Mouse (Mus musculus) kidney, postnatal 0 days (tissue): ENCODE results near the gene Kctd19. TPM values are rescaled to one million over a fixed set of nuclear protein-coding genes. Genes with fewer than 3 reads are reported as not detected.
A peak's percentile ranks its signal among the peaks of the same experiment; 100 is the strongest.

ENCODE experiments used
- ATAC-seq: fragments of 200-750 bp; cut with Nextera tagmentation; replicated peaks from 2 replicates; pipeline ENCODE4 v1.8.0; 2017; ENCODE audit warnings: low read depth, moderate number of reproducible peaks, moderate TSS enrichment, moderate library complexity; ENCODE audit not compliant: low FRiP score
- DNase-seq: peaks from one replicate; pipeline ENCODE4 v3.0.0-alpha.2; 2016; ENCODE audit warnings: low spot score
- H3K27ac ChIP-seq: fragments of 300-500 bp; sonication (generic); 2 replicates; pipeline ENCODE4 v1.5.1; 2014; ENCODE audit warnings: mild to moderate bottlenecking
- H3K27me3 ChIP-seq: fragments of 300-500 bp; sonication (generic); 2 replicates; pipeline ENCODE4 v1.6.1; 2014; ENCODE audit warnings: low read length, mixed read lengths; ENCODE audit not compliant: insufficient read depth
- H3K36me3 ChIP-seq: fragments of 300-500 bp; sonication (generic); 2 replicates; pipeline ENCODE4 v1.6.1; 2014; ENCODE audit warnings: low read length, mixed read lengths; ENCODE audit not compliant: insufficient read depth
- H3K4me1 ChIP-seq: fragments of 300-500 bp; sonication (generic); replicated peaks from 2 replicates; pipeline ENCODE4 v1.6.1; 2014; ENCODE audit warnings: antibody characterized with exemption, low read length, mixed read lengths; ENCODE audit not compliant: insufficient read depth
- H3K4me2 ChIP-seq: fragments of 300-500 bp; sonication (generic); 2 replicates; pipeline ENCODE4 v1.6.1; 2014; ENCODE audit warnings: mild to moderate bottlenecking, low read length, moderate library complexity, mixed read lengths
- H3K4me3 ChIP-seq: fragments of 300-500 bp; sonication (generic); replicated peaks from 2 replicates; pipeline ENCODE4 v1.5.1; 2014; ENCODE audit warnings: low read depth, low read length
- H3K9ac ChIP-seq: fragments of 300-500 bp; sonication (generic); 2 replicates; pipeline ENCODE4 v1.6.1; 2014; ENCODE audit warnings: low read depth, low read length
- H3K9me3 ChIP-seq: fragments of 300-500 bp; sonication (generic); replicated peaks from 2 replicates; pipeline ENCODE4 v1.6.1; 2016; ENCODE audit warnings: low read length, inconsistent platforms, mixed read lengths
- CTCF ChIP-seq: IDR thresholded peaks from 2 replicates; pipeline ENCODE4 v1.5.1; 2016; ENCODE audit warnings: antibody characterized with exemption, low read depth, mild to moderate bottlenecking, moderate library complexity
- WGBS: fragments of 180-500 bp; shearing (Covaris S2); extraction: QIAGEN DNeasy Blood & Tissue Kit; methylation state at CpG from one replicate; pipeline ENCODE4 v1.1.7; 2014; 5-methylcytosine and 5-hydroxymethylcytosine counted together
- polyA plus RNA-seq: library from polyadenylated mRNA; unstranded; fragments of >200 nt; fragmentation: Nextera tagmentation; extraction: Ambion mirVana; gene quantifications from 2 replicates; pipeline ENCODE4 v1.2.1, GENCODE M21; 2015

The Kctd19 gene
- polyA plus RNA-seq, 1 experiment from 2014 or later: not detected

GRCm38 (mm10) chr8:105347428-105348221 is 65.7 kb downstream of the Kctd19 start, which contains the start of gene Fhod1:
Gene Fhod1, minus strand, starts transcription at chr8:105347953.
- Histone ChIP-seq H3K9ac (peak within 1 kb of the TSS; percentile 74), H3K36me3 (no peaks in the 10 kb centered on the region), H3K27me3 (no peaks in the 10 kb centered on the region), H3K4me3 (peak within 1 kb of the TSS; percentile 73), H3K4me1 (peaks cover 21% of the 10 kb centered on the region; the same call in 1 of the 2 replicates), H3K9me3 (no peaks in the 10 kb centered on the region), H3K4me2 (peak within 1 kb of the TSS; percentile 90), H3K27ac (peak within 1 kb of the TSS; percentile 88)
- under 1% methylated on average over 53 of the region's 53 CpGs for WGBS
- ATAC-seq (peak; percentile 87), DNase-seq (peak; percentile 99)
- TF ChIP-seq CTCF: peak; percentile 31; the same call in 1 of the 2 replicates

DNA sequence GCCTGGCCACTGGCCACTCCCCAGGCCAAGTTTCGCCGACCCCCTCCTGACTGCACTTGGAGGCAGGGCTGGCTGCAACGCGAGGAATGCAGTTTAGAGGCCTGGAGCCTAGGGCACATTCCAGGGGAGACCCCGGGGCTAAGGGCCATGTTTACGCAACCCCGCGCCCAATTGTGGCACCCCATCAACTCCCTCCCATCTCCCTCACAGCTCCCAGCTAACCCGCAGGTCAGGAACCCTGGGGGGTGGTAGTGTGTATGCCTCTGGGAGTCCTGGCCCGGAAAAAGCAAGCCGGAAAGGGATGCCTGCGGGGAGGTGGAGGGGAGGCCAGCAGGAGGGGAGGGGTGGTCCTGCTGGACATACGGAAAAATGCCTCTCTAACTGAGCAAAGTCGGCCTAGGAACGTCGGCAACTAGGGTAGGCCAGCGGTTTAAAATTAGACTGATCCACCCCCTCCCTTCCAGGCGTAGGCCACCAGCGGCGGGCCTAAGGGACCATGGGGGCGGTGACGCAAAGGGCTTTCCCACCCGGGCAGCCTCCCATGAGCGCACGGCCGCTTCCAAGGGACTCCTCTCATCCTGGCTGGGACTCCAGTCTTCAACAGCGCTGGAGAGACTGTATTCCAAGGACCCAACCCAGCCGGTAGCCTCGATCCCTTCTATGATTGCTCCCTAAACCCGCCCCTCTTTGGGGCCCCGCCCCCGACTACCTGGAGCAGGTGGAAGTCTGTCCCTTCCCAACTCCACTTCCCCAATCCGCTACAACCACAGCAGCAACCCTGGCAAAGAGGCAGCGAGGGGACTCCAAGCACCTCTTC is 66.5 kb downstream of the Kctd19 start:
- Histone ChIP-seq H3K4me1 (peaks cover 21% of the 10 kb centered on the region; the same call in 1 of the 2 replicates), H3K4me2 (peak overlapping the region; percentile 90), H3K36me3 (no peaks in the 10 kb centered on the region), H3K9ac (peak overlapping the region; percentile 74), H3K4me3 (peak overlapping the region; percentile 73), H3K27ac (peak overlapping the region; percentile 88), H3K27me3 (no peaks in the 10 kb centered on the region), H3K9me3 (no peaks in the 10 kb centered on the region)
- peak; percentile 84 for DNase-seq
- under 1% methylated on average over 34 of the region's 34 CpGs for WGBS
- ATAC-seq: peak; percentile 52
- 0 out of 2 replicates have a peak, but pooled peaks have one; percentile 2 for TF ChIP-seq CTCF

GRCm38 (mm10) chr8:105345061-105345975 is 68.0 kb downstream of the Kctd19 start:
- Histone ChIP-seq H3K27ac (0 out of 2 replicates have a peak overlapping the region, but pooled peaks have one; percentile 10), H3K4me1 (peaks cover 21% of the 10 kb centered on the region; the same call in 1 of the 2 replicates), H3K27me3 (no peaks in the 10 kb centered on the region), H3K9ac (0 out of 2 replicates have a peak overlapping the region, but pooled peaks have one; percentile 32), H3K36me3 (no peaks in the 10 kb centered on the region), H3K4me2 (peak overlapping the region; percentile 90), H3K9me3 (no peaks in the 10 kb centered on the region), H3K4me3 (no peak overlapping the region)
- ATAC-seq (no peak), DNase-seq (no peak)
- TF ChIP-seq CTCF: no peak
- 32% methylated on average over 7 of the region's 7 CpGs for WGBS

DNA sequence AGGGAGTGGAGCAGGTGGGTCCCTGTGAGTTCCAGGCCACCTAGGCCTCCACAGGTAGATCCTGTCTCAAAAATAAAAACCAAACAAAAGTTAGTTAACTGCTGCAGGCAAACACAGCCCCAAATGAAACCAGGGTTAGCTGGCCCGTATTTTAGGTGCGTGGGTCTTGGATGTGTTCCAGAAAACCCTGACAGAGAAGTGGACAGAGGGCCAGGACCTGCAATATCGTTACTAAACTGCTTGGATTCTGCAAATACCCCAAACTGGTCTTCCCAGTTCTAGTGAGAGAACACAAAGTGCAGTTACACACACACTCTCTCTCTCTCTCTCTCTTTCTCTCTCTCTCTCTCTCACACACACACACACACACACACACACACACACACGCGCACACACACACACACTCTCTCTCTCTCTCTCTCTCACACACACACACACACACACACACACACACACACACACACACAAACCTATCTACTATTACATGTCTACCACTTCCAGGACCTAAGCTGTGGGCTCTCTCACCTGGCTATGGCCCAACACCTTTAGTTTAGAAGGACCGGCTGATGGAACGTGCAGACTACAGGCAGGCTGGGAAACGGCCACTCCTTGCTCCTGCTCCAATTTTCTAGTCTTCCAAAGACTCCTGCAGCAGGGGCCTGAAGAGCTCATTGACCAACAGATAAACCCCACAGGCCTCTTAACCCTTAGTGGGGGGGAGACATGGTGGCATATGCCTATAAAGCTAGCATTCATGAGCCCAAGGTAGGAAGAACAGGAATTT is 69.3 kb downstream of the Kctd19 start:
- TF ChIP-seq CTCF: no peak
- no peak overlapping the region for H3K4me3 ChIP-seq
- no peak for ATAC-seq
- WGBS: 56% methylated on average over 8 of the region's 8 CpGs
- H3K9me3 ChIP-seq: no peaks in the 10 kb centered on the region
- H3K4me1 ChIP-seq: peaks cover 21% of the 10 kb centered on the region; the same call in 1 of the 2 replicates
- H3K36me3 ChIP-seq: no peaks in the 10 kb centered on the region
- no peak overlapping the region for H3K9ac ChIP-seq
- H3K27ac ChIP-seq: no peak overlapping the region
- H3K4me2 ChIP-seq: no peak overlapping the region
- no peaks in the 10 kb centered on the region for H3K27me3 ChIP-seq
- no peak for DNase-seq

- DNase-seq (no peak), ATAC-seq (no peak)
- peaks cover under 1% of the 10 kb centered on the region; the same call in 1 of the 2 replicates for H3K36me3 ChIP-seq
- no peak overlapping the region for H3K4me2 ChIP-seq
- no peaks in the 10 kb centered on the region for H3K9me3 ChIP-seq
- peaks cover 18% of the 10 kb centered on the region; the same call in 1 of the 2 replicates for H3K4me1 ChIP-seq
- no peak overlapping the region for H3K4me3 ChIP-seq
- 80% methylated on average over 4 of the region's 4 CpGs for WGBS
- H3K27me3 ChIP-seq: no peaks in the 10 kb centered on the region
- no peak overlapping the region for H3K9ac ChIP-seq
- no peak for TF ChIP-seq CTCF
- H3K27ac ChIP-seq: no peak overlapping the region
These were observed 70.5 kb downstream of the Kctd19 start for GRCm38 (mm10) chr8:105342768-105343167.
